Mouse (Mus musculus): ENCODE data around the gene Atg9b. TPM values are rescaled to one million over a fixed set of nuclear protein-coding genes. Genes with fewer than 3 reads are reported as not detected.

Atg9b gene
- 1.2 and 2.3 TPM in 2 replicates for polyA plus RNA-seq (2016; fragmentation: Nextera tagmentation; extraction: Ambion mirVana)

DNA sequence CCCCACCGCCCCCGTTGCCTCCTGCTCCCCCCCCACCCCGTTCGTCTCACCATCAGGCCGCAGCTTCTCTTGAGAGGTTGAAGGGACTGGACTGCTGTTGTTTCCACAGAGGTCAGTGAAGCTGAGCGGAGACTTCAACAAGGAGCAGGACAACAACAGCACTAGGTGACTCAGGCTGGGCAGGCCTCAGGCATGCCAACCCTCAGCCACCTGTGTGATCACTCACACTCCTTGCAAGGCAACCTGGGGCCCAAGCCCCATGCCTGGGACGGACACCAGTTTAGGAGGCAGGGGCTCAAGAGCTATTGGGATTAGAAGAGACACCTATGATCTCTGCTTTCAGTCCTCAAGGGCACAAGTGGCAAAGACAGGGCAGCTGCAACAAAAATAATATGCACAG lies at the start of gene Atg9b:
Gene Atg9b, minus strand, starts transcription at position 280 of the 400 bp plus-strand sequence.
- peaks cover 55% of the 10 kb centered on the region for H3K4me1 ChIP-seq
- peaks cover 24% of the 10 kb centered on the region for H3K27me3 ChIP-seq (ENCODE audit: insufficient read depth, poor library complexity, severe bottlenecking)
- H3K36me3 ChIP-seq: peaks cover 2% of the 10 kb centered on the region; the same call in 1 of the 2 replicates
- WGBS: 78% methylated on average over 7 of the region's 7 CpGs
- H3K27ac ChIP-seq: 0 out of 2 replicates have a peak within 1 kb of the TSS, but pooled peaks have one; percentile 1
- DNase-seq (ENCODE audit: low spot score): no peak
- no peak within 1 kb of the TSS for H3K4me3 ChIP-seq
- no peaks in the 10 kb centered on the region for H3K9me3 ChIP-seq

DNA sequence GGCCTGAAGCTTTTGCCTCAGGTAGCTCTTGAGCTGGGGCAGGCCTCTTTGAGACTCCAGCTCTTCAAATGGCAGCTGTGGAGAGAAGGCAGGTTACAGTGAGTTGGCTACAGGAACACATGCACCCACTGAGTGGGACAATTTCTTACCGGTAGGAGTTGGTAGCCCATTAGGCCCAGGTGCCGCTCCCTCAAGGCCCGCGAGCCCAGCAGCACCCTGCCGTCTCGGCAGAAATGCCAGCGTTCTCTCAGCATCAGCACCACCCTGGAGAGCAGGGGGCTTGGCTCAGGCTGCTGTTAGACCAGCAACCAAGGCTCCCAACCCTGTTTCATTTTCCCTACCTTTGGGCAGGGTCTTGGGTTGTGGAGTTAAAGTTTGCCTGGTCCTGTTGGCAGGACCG lies 49.2 kb upstream of the Atg9b start:
- Histone ChIP-seq H3K27ac (no peak overlapping the region), H3K27me3 (ENCODE audit: insufficient read depth, poor library complexity, severe bottlenecking) (no peaks in the 10 kb centered on the region), H3K9me3 (no peaks in the 10 kb centered on the region), H3K36me3 (peaks cover 70% of the 10 kb centered on the region), H3K4me1 (peaks cover 23% of the 10 kb centered on the region), H3K4me3 (no peak overlapping the region)
- no peak for DNase-seq (ENCODE audit: low spot score)
- 91% methylated on average over 8 of the region's 8 CpGs for WGBS

DNA sequence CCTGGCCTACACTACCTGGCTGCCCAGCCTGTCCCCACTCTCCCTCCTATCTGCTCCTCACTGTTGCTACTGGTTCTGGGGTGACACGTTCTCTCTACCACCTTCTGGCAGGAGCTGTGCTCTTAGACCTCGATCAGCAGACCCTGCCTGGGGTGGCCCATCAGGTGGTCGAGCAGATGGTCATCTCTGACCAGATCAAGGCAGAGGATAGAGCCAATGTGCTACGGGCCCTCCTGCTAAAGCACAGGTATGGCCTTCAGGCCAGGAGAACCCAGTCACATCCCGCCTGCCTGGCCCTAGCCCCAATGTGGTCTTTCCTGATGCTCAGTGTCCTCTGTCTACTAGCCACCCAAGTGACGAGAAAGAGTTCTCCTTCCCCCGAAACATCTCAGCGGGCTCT lies 42.0 kb upstream of the Atg9b start:
- WGBS: 86% methylated on average over 8 of the region's 8 CpGs
- H3K27ac ChIP-seq: no peak overlapping the region
- H3K4me3 ChIP-seq: no peak overlapping the region
- no peaks in the 10 kb centered on the region for H3K27me3 ChIP-seq (ENCODE audit: insufficient read depth, poor library complexity, severe bottlenecking)
- peaks cover 90% of the 10 kb centered on the region for H3K36me3 ChIP-seq
- no peak for DNase-seq (ENCODE audit: low spot score)
- H3K4me1 ChIP-seq: no peaks in the 10 kb centered on the region; the same call in 1 of the 2 replicates
- H3K9me3 ChIP-seq: no peaks in the 10 kb centered on the region

DNA sequence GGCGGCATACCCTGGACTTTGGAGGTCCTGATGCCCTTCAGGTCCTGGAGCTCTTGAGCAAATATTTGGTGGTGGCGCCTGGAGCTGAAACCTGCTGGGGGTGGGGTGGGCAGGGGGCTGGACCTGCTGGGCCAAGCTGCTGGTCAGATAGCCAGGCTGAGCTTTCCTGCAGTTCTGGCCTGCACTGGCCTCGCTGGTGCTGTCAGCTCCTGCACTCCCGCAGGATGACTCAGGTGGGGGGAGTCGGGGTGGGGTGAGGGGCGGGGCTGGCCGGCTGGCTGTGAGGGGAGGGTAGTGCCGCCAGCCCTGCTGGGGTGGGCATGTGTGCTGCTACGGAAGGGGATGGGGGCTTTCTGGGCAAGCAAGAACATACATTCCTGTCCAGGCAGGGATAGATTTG lies 36.7 kb upstream of the Atg9b start:
- H3K27ac ChIP-seq: peak overlapping the region; percentile 56; the same call in 1 of the 2 replicates
- H3K27me3 ChIP-seq (ENCODE audit: insufficient read depth, poor library complexity, severe bottlenecking): no peaks in the 10 kb centered on the region
- peak overlapping the region; percentile 78; the same call in 1 of the 2 replicates for H3K4me3 ChIP-seq
- 12% methylated on average over 9 of the region's 9 CpGs for WGBS
- DNase-seq (ENCODE audit: low spot score): no peak
- H3K9me3 ChIP-seq: no peaks in the 10 kb centered on the region
- H3K4me1 ChIP-seq: peaks cover 47% of the 10 kb centered on the region
- H3K36me3 ChIP-seq: peaks cover 46% of the 10 kb centered on the region

DNA sequence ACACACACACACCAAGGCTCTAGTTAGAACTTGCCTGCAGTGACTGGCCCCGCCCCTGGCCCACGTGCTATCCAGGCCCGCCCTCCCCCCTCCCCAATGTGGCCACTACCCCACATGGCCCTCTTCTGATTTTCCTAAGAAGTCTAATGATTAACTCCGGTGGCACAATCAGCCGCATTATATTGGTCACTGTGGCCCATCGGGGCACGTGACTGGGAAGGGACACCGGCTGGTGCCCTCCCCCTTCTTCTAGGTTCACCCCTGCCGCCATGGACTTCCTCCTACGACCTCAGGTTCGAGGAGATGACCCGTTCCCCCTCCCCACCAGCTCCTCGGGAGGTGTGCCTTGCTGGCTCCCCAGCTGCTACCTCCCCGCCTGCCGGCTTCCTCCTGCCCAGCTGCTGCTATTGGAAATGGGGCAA lies 36.0 kb upstream of the Atg9b start:
- Histone ChIP-seq H3K27ac (peak overlapping the region; percentile 56), H3K4me1 (peaks cover 49% of the 10 kb centered on the region), H3K27me3 (ENCODE audit: insufficient read depth, poor library complexity, severe bottlenecking) (no peaks in the 10 kb centered on the region), H3K36me3 (peaks cover 40% of the 10 kb centered on the region), H3K9me3 (no peaks in the 10 kb centered on the region), H3K4me3 (peak overlapping the region; percentile 78)
- no peak for DNase-seq (ENCODE audit: low spot score)
- 7% methylated on average over 15 of the region's 15 CpGs for WGBS

DNA sequence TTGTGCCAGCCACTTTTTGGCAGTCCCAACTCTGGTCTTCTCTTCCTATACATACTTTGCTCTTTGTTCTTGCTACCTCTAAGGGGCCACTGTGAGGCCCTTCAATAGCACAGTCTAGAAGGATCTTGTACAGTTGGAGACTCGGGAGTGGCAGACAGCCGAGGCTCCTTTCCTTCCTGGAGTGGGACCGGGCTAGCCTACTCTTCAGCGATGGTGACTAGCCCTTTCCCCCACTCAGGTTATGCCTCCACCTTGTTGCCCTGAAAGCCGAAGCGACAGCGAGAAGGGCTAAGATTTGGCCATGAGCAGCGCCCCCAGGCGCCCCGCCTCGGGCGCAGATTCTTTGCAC lies 35.3 kb upstream of the Atg9b start:
- Histone ChIP-seq H3K4me1 (peaks cover 55% of the 10 kb centered on the region), H3K9me3 (no peaks in the 10 kb centered on the region), H3K4me3 (peak overlapping the region; percentile 78), H3K27ac (peak overlapping the region; percentile 8; the same call in 1 of the 2 replicates), H3K36me3 (peaks cover 34% of the 10 kb centered on the region), H3K27me3 (ENCODE audit: insufficient read depth, poor library complexity, severe bottlenecking) (no peaks in the 10 kb centered on the region)
- DNase-seq (ENCODE audit: low spot score): no peak
- WGBS: 16% methylated on average over 12 of the region's 12 CpGs

DNA sequence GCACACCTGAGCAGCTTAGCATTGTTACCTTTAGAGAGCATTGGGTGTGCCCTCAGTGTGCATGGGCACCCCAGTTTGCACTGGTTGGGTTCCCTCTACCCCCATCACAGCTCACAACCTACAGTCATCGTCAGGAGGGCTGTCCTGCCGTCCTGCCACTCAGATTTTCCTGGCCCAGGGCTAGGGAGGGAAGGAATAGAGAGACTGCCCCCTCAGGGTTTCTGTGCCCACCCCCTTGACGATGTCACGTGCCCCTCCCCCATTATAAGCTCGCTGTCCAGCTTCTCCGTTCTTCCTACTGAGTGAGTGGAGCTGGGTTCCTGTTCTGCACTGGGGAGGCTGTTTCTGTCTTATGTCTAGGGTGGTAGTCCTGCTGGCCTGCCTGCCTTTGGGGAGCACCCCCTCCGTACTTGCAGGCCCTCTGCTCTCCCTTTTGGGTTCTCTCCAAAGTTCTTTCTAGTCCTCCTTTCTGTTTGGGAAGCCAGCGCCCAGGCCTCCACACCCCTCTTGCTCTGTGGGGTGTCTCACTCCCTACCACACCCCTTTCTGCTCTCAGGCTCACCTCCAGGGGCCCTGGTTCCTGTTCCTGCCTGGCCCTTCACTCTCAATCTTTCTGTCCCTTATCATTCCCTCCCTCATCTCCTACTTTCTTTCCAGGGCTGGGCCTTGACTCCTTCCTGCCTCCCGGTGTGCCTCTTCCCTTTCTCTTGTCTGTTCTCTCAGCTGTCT lies 34.8 kb upstream of the Atg9b start:
- WGBS: 14% methylated on average over 9 of the region's 9 CpGs
- Histone ChIP-seq H3K4me1 (peaks cover 55% of the 10 kb centered on the region), H3K4me3 (peak overlapping the region; percentile 78), H3K9me3 (no peaks in the 10 kb centered on the region), H3K36me3 (peaks cover 30% of the 10 kb centered on the region), H3K27ac (0 out of 2 replicates have a peak overlapping the region, but pooled peaks have one; percentile 94), H3K27me3 (ENCODE audit: insufficient read depth, poor library complexity, severe bottlenecking) (no peaks in the 10 kb centered on the region)
- DNase-seq (ENCODE audit: low spot score): no peak

DNA sequence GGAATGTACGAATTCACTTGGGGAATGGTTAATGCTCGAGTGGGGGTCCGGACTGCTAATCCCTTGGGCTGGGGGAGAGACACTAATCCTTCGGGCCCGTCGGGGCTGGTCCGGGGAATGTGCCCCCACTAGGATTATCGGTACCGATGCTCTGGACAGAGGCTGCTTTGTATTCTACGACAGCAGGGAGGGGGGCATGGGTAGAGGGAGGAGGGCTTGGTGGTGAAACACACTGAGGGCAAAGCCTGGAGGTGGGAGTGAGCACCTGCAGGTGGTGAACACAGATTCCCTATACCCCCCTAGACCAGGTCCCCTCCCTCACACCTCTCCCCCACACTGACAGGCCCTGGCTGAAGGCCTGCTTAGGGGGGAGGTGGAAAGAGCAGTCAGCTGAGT lies 34.1 kb upstream of the Atg9b start:
- Histone ChIP-seq H3K9me3 (no peaks in the 10 kb centered on the region), H3K4me1 (peaks cover 55% of the 10 kb centered on the region), H3K4me3 (peak overlapping the region; percentile 78), H3K27ac (peak overlapping the region; percentile 94), H3K27me3 (ENCODE audit: insufficient read depth, poor library complexity, severe bottlenecking) (no peaks in the 10 kb centered on the region), H3K36me3 (peaks cover 27% of the 10 kb centered on the region)
- DNase-seq (ENCODE audit: low spot score): no peak
- under 1% methylated on average over 10 of the region's 10 CpGs for WGBS

DNA sequence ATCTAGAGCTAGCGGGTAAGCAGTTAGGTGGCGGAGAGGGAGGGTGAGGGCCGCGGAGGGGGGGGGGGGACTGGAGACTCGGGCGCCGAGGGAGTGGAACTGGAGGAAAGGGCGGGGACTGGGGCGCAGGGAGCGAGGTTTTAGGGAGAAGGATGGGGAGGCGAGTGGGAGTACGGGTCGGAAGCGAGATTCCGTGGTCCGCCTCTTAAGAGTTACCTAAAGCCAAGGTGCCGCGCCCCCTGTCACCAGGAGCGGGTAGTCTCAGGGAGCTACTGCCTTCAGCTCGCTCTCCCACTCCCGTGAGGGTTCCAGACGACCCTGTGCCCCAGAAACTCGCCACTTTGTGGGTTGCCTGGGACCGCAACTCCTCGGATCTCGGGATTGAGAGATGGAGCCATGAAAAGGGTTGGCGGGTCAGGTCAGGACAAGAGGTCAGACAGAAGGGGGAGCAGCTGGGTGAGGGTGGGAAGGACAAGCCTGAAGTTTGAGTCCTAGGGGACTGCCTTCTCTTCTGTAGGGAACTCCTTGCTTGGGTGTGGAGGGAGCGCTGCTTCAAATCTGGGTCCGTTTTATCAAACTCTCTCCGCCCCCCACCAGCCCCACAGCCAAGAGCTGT lies 33.6 kb upstream of the Atg9b start:
- peak overlapping the region; percentile 78 for H3K4me3 ChIP-seq
- H3K27me3 ChIP-seq (ENCODE audit: insufficient read depth, poor library complexity, severe bottlenecking): no peaks in the 10 kb centered on the region
- peaks cover 27% of the 10 kb centered on the region for H3K36me3 ChIP-seq
- H3K4me1 ChIP-seq: peaks cover 55% of the 10 kb centered on the region
- no peaks in the 10 kb centered on the region for H3K9me3 ChIP-seq
- peak; percentile 84 for DNase-seq (ENCODE audit: low spot score)
- H3K27ac ChIP-seq: peak overlapping the region; percentile 94
- under 1% methylated on average over 28 of the region's 30 CpGs for WGBS

DNA sequence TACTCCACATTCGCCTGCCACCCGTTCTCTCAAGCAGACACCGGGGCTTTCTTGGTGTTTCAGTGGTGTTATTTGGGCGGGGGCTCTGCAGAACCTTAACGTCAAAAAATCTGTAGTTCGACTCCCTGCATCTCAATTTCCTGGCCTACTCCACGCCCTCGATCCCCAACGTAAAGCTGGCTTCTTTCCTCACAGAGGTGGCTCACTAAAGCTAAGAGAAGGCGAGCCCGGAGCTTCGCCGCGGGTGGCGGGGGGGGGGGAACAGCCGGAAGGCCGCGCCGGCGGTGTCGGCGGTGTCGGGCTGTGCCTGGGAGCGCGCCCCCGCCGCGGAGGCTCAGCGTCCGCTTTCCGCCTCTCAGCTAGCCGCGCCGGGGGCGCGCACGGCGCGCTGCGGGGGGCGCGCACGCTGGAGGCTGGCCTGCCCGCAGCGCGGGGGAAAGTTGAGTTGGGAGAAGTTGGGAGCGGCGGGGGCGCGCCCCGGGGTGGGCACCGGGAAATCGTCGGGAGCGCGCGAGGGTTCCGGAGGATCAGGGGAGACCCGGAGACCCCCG lies 33.0 kb upstream of the Atg9b start:
- peak overlapping the region; percentile 94 for H3K27ac ChIP-seq
- peak; percentile 87 for DNase-seq (ENCODE audit: low spot score)
- H3K9me3 ChIP-seq: no peaks in the 10 kb centered on the region
- 1% methylated on average over 60 of the region's 60 CpGs for WGBS
- H3K27me3 ChIP-seq (ENCODE audit: insufficient read depth, poor library complexity, severe bottlenecking): no peaks in the 10 kb centered on the region
- H3K4me1 ChIP-seq: peaks cover 55% of the 10 kb centered on the region
- peaks cover 27% of the 10 kb centered on the region for H3K36me3 ChIP-seq
- H3K4me3 ChIP-seq: peak overlapping the region; percentile 78

DNA sequence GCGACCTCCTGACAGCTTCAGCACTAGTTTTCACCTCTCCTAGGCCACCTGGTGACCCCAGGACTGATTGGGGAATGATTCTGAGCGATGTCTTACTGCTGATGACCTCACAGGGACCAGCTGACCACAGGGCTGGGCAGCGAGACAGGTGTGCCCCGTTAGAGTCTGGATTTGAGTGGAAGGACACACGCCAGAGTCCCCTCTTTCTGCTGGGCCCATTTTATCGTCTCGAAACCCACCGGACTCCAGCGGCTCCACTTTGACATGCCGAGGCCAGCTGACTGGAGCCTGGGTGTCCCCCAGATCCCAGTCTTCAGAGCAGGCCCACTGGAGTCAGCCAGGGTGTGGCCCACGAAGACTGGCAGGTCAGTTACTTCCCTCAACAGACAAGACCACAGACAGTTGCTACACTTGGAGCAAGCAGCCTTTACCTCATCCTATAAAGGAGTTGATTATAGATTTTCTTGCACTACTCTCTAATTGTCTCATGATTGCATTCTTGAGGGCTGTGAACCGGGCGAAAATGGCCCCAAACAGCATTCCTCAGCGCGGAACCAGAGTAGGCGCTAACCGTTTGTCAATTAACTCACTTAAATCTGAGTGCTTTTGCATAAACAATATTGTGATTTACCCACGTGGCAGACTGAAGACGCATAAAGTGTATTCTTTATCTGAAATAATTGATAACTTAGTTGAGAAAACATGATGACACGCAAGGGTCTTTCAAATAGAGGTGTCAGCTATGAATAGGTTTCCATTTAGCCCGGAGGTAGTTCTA lies 32.2 kb upstream of the Atg9b start:
- WGBS: 13% methylated on average over 21 of the region's 21 CpGs
- no peak for DNase-seq (ENCODE audit: low spot score)
- Histone ChIP-seq H3K27me3 (ENCODE audit: insufficient read depth, poor library complexity, severe bottlenecking) (no peaks in the 10 kb centered on the region), H3K4me1 (peaks cover 55% of the 10 kb centered on the region), H3K4me3 (peak overlapping the region; percentile 78), H3K36me3 (peaks cover 27% of the 10 kb centered on the region), H3K9me3 (no peaks in the 10 kb centered on the region), H3K27ac (peak overlapping the region; percentile 94)

DNA sequence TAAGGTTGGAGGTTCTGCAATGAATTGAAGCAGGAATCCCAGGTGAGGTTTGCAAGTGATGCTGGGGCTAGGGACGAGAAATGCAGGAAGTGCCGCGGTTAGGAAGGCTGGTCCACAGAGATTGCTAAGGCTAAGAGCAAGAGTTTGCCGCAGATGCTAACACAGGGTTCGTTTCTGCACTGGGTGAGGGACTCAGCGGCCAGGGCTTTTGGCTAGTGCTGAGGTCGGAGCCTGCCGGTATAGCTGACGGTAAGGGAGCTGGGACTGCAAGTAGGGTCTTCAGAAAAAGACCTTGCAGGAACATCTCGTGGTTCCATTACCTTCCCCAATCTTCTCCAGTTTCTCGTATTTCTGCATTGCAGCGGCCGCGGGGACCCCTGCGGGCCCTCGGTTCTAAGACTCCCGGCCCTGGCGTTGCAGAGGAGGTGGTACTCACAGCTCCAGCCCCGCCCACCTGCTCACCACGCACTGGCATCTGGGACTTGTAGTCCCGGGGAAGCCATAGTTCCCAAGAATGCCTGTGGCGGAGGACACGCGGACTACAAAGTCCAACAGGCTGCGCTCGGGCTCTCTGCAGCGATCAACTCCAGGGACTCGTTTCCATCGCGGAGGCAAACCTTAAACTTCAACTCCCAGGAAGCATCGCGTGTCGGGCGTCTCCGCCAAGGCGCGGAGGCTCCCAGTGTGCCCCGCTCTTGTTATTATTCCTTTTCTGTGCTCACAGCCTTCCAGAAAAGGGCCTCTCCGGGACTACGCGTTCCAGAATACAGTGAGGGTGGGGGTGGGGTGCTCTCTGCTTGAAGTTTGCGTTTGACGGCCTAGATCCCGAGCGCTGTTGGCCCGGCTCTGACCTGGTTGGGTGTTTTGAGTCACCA lies 31.4 kb upstream of the Atg9b start, which contains the start of the genes Cdk5 and Slc4a2:
Gene Cdk5, minus strand, starts transcription at position 402 of the 875 bp plus-strand sequence.
Gene Slc4a2, plus strand, starts transcription at position 709 of the 875 bp plus-strand sequence.
- H3K4me3 ChIP-seq: peak within 1 kb of the TSS; percentile 78
- no peaks in the 10 kb centered on the region for H3K27me3 ChIP-seq (ENCODE audit: insufficient read depth, poor library complexity, severe bottlenecking)
- WGBS: under 1% methylated on average over 46 of the region's 46 CpGs
- H3K36me3 ChIP-seq: peaks cover 34% of the 10 kb centered on the region
- no peaks in the 10 kb centered on the region for H3K9me3 ChIP-seq
- peak within 1 kb of the TSS; percentile 94 for H3K27ac ChIP-seq
- peaks cover 50% of the 10 kb centered on the region for H3K4me1 ChIP-seq
- peak; percentile 100 for DNase-seq (ENCODE audit: low spot score)

Data from heart, embryonic 10.5 days (tissue).